Mouse (Mus musculus): Measurements from ENCODE around the gene Nmt1.

Nmt1 gene

GRCm38 (mm10) chr11:103036881-103037465 is 9.0 kb downstream of the Nmt1 start:
- ATAC-seq (ENCODE audit: insufficient number of reproducible peaks, low FRiP score, low TSS enrichment) = no peak

GRCm38 (mm10) chr11:103038037-103038436 is 10.0 kb downstream of the Nmt1 start:
- no peak for ATAC-seq (ENCODE audit: insufficient number of reproducible peaks, low FRiP score, low TSS enrichment)

GRCm38 (mm10) chr11:103042828-103043227 is 14.8 kb downstream of the Nmt1 start:
- ATAC-seq (ENCODE audit: insufficient number of reproducible peaks, low FRiP score, low TSS enrichment) = no peak

GRCm38 (mm10) chr11:103043982-103044381 is 16.0 kb downstream of the Nmt1 start:
- no peak for ATAC-seq (ENCODE audit: insufficient number of reproducible peaks, low FRiP score, low TSS enrichment)

GRCm38 (mm10) chr11:103046286-103046685 is 18.3 kb downstream of the Nmt1 start:
- no peak for ATAC-seq (ENCODE audit: insufficient number of reproducible peaks, low FRiP score, low TSS enrichment)

GRCm38 (mm10) chr11:103049611-103050010 is 21.6 kb downstream of the Nmt1 start:
- no peak for ATAC-seq (ENCODE audit: insufficient number of reproducible peaks, low FRiP score, low TSS enrichment)

GRCm38 (mm10) chr11:103050153-103050552 is 22.2 kb downstream of the Nmt1 start:
- ATAC-seq (ENCODE audit: insufficient number of reproducible peaks, low FRiP score, low TSS enrichment) = no peak

- ATAC-seq (ENCODE audit: insufficient number of reproducible peaks, low FRiP score, low TSS enrichment) = no peak; the same call in 1 of the 2 replicates
These were observed 23.3 kb downstream of the Nmt1 start for GRCm38 (mm10) chr11:103051249-103051691.

GRCm38 (mm10) chr11:103052078-103052477 is 24.1 kb downstream of the Nmt1 start:
- ATAC-seq (ENCODE audit: insufficient number of reproducible peaks, low FRiP score, low TSS enrichment) = no peak

- no peak for ATAC-seq (ENCODE audit: insufficient number of reproducible peaks, low FRiP score, low TSS enrichment)
These were observed 25.4 kb downstream of the Nmt1 start for GRCm38 (mm10) chr11:103053191-103054076.

GRCm38 (mm10) chr11:103054798-103055197 is 26.8 kb downstream of the Nmt1 start:
- ATAC-seq (ENCODE audit: insufficient number of reproducible peaks, low FRiP score, low TSS enrichment) = no peak

GRCm38 (mm10) chr11:103056636-103057035 is 28.6 kb downstream of the Nmt1 start:
- no peak for ATAC-seq (ENCODE audit: insufficient number of reproducible peaks, low FRiP score, low TSS enrichment)

- ATAC-seq (ENCODE audit: insufficient number of reproducible peaks, low FRiP score, low TSS enrichment) = no peak
These were observed 30.6 kb downstream of the Nmt1 start for GRCm38 (mm10) chr11:103058499-103059085.

GRCm38 (mm10) chr11:103066191-103067050 is 38.4 kb downstream of the Nmt1 start:
- ATAC-seq (ENCODE audit: insufficient number of reproducible peaks, low FRiP score, low TSS enrichment) = no peak

GRCm38 (mm10) chr11:103067051-103067361 is 39.0 kb downstream of the Nmt1 start:
- ATAC-seq (ENCODE audit: insufficient number of reproducible peaks, low FRiP score, low TSS enrichment) = no peak

GRCm38 (mm10) chr11:103067457-103068001 is 39.5 kb downstream of the Nmt1 start:
- no peak for ATAC-seq (ENCODE audit: insufficient number of reproducible peaks, low FRiP score, low TSS enrichment)

- ATAC-seq (ENCODE audit: insufficient number of reproducible peaks, low FRiP score, low TSS enrichment) = no peak
These were observed 40.3 kb downstream of the Nmt1 start for GRCm38 (mm10) chr11:103068272-103068671.

GRCm38 (mm10) chr11:103068884-103069283 is 40.9 kb downstream of the Nmt1 start:
- ATAC-seq (ENCODE audit: insufficient number of reproducible peaks, low FRiP score, low TSS enrichment) = no peak

GRCm38 (mm10) chr11:103069731-103070130 is 41.7 kb downstream of the Nmt1 start:
- no peak for ATAC-seq (ENCODE audit: insufficient number of reproducible peaks, low FRiP score, low TSS enrichment)

- ATAC-seq (ENCODE audit: insufficient number of reproducible peaks, low FRiP score, low TSS enrichment) = no peak
These were observed 42.4 kb downstream of the Nmt1 start for GRCm38 (mm10) chr11:103070322-103070880.
